Mouse (Mus musculus): Measurements from ENCODE around the gene Parp9.
A peak's percentile ranks its signal among the peaks of the same experiment; 100 is the strongest.
"Not testable (repeated sequence)": the region's sequence is repeated elsewhere in the genome, so short reads cannot be mapped to it uniquely, and the experiment has no call there.

Gene Parp9

GRCm38 (mm10) chr16:35938211-35939151 lies at the start of gene Parp9, which contains the start of gene Dtx3l:
Gene Parp9, plus strand, starts transcription at chr16:35938470.
Gene Dtx3l, minus strand, starts transcription at chr16:35939151.
- DNase-seq = peak; percentile 67

DNA sequence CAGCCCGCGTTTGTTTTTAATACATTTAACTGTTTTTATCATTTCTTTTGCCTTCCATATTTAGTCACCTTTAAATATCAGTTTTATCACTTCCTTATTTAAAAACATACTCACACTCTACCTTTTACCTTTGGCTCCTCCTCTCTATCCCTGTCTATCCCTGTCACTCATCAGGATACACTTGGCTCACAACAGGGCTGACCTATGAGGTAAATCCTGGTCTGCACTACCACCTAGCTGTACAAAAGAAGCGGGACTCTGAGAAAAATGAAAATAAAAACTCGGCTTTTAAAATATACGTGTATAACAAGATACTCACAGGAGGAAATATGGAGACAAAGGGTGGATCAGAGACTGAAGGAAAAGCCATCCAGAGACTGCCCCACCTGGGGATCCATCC lies 49.4 kb upstream of the Parp9 start:
- DNase-seq = no peak

- no peak for DNase-seq
These were observed 47.6 kb upstream of the Parp9 start for GRCm38 (mm10) chr16:35890645-35891044.

GRCm38 (mm10) chr16:35891603-35892002 lies 46.7 kb upstream of the Parp9 start:
- DNase-seq = not testable (repeated sequence)

- no peak for DNase-seq
These were observed 43.3 kb upstream of the Parp9 start for GRCm38 (mm10) chr16:35894997-35895396.

DNA sequence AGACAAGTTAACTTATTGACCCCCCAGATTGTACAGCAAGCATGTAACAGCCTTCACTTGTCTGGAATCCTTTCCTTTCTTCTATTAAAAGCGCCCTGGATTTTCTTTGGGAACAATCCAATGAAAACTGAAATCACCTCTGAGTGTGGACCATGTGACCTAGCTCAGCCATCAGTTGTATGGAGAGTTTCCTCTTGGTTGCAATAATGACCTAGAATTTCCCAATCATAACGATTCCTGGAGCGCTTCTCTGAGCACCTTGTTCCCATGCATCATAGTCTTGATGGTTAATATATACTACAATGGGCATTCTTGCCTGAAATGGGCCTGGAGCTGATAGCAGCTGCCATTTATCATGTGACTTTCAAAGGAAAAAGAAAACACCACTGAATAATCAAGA lies 37.7 kb upstream of the Parp9 start:
- DNase-seq = no peak

- DNase-seq = no peak
These were observed 35.1 kb upstream of the Parp9 start for GRCm38 (mm10) chr16:35903014-35903640.

- no peak for DNase-seq
These were observed 34.0 kb upstream of the Parp9 start for GRCm38 (mm10) chr16:35904121-35904736.

GRCm38 (mm10) chr16:35905355-35905754 lies 32.9 kb upstream of the Parp9 start:
- no peak for DNase-seq

GRCm38 (mm10) chr16:35905819-35906485 lies 32.3 kb upstream of the Parp9 start:
- DNase-seq = no peak

DNA sequence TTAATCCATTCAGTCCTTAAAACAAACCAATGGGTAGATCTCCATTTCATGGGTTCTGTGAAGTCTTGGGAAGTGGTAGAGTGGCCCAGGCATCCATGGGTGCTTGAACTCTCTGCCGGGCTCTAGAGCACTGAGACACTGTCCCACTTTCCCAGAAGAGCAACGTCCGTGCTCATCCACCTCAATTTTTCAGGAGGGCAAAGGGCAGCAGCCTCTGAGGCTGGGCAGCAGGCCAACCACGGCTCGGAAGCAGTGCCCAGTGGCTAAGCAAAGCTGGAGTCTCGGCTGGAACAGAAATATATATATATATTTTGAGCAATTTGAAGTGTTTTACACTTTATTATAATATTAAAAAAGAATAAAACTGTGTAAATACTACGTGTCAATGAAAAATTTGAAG lies 31.4 kb upstream of the Parp9 start:
- no peak for DNase-seq

DNA sequence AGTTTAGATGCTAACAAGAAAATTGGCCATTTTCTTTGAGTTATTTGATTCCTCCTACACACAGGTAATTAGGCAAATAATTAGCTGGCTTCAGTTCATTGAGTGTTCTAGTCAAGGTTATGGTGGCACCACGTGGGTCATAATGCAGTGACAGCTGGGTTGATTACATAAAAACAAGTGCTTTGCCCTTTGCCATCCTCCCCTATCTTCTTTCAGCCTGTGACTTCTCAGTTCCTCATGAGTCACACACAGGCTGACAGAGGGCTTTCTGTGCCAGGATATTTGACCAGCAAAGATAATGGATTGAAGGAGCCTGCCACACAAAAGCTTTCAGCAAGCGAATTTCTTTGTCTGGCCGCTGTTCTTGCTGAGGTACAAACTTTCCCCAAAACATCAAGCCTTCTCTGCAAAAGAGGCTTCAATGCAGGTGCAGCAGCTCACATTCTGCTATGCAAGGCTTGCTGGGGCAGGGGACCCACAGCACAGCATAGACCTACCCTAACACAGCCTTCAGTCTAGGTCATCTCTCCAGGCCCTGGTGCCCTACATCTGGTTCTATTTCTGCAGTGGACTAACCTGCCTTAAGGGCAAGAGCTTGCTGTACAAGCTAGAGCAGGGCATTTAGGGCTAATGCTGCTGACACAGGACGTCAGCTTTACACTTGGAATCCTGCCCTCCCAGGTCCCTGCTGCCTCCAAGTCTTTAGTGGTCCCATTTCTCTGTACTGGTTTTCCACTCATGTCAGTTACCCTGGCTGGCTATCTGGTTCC lies 30.7 kb upstream of the Parp9 start:
- no peak for DNase-seq

DNA sequence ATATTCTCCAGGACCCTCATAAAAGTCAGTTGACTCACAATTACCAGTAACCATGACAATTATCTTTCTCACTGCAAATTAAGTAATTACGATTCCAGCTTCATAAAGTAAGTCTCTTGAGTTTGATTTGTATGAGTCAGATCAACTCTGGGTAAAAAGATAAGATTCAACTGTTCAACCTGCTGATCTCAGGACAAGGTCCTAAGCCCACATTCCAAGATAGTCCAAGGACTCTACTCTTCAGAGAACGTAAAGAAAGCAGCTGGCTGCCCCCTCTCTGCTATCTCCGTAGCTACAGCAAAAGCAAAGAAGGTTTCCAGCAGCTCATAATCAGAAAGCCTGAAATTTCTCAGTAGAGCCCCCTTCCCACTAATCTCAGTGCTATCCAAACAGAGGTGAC lies 26.8 kb upstream of the Parp9 start:
- no peak for DNase-seq

DNA sequence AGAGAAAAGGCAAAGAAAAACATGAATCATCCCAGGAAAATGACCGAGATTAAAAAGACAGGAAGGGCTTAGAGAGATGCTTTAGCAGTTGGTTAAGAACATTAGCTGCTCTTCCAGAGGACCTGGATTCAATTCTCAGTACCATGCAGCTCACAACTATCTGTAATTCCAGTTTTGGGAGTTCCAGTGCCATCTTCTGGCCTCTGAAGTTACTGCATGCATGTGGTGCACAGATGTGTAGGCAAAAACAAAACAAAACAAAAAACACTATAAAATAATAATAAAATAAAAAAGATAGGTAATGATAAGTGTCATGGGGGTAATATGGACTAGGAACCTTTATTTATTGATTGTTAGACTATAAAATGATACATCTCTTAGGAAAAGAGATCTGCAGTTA lies 24.7 kb upstream of the Parp9 start:
- peak; percentile 10 for DNase-seq

DNA sequence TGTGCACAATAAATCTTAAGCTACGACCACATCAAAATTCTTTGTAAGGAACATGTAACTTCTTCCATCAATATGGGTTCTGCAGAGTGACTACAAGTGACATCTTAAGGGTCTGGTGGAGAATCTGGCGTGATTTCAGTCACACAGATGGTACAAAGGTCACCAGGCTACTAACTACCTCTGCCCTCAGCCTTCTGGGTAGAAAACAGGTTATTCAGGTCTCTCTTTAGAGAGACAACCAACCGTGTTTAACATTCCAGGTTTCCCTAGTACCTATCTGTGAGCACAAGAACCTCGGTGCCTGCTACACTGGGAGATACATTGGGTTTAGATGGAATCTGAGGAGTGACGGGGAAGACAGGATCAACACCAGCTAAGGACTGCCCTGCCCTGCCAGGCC lies 24.0 kb upstream of the Parp9 start:
- DNase-seq = no peak

DNA sequence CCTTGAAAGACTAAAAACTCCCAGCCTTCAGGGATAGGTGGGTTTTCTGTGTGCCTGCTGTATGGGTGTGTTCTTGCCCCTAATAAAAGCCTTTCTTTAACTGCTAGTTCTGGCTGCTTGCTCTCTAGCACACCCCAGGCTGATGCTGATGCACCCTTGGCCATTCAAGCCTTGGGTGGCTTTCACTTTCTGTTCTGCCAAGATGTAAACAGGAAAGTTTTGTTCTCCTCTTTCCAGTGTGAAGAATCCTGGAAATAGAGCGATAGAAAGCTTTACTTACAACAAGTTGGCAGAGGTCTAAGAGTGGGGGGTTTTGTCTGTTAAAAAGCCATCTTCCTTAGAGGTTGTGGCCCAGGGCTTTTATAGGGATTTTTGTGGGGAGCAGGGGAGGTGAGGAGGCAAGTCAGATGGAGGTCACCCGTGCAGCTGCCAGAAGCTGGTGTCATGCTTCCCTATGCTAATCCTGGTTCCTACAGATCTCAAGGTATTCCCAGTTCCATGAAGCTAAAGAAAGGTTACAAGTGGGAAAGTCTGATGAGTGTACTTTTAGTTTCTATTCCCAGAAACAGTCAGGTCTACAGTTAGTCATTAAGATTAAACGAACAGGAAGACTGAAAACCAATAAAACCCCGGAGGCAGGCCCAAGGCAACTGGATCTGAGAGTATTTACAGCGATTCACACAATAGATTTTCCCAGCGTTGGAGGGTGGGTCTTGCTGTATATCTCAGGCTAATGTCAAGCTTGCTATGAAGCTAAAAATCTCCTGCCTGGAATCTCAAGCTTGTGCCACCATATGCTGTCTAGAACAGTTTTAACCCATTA lies 19.3 kb upstream of the Parp9 start:
- peak; percentile 18 for DNase-seq

GRCm38 (mm10) chr16:35921676-35922235 lies 16.5 kb upstream of the Parp9 start:
- DNase-seq = no peak

DNA sequence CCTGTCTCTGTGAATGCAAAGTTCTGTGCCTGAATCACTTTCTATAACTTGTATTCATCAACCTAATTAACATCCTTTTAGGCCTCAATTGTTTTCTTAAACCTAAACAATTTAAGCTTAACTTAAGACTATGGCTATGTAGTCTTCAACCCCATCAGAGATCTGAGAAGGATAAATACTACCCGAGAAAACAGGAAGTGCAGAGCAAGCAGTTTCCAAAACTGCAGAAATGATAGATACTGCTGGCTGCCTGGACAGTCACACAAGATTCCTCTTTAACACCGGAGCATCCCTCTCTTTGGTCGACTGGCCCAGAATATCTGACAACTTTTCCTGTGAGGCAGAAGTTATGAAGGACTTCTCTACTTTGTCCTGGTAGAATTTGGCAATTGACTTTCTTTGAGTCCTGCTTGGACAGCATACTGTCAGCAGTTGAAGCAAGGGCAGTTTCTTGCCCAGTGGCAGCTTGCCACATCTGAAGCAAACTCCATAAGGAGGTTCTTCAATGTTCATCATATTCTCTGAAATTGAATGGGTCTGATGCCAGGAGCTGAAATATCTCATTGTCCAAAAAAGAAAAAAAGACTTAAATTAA lies 15.9 kb upstream of the Parp9 start:
- DNase-seq = no peak

GRCm38 (mm10) chr16:35923546-35924198 lies 14.6 kb upstream of the Parp9 start:
- DNase-seq = no peak

DNA sequence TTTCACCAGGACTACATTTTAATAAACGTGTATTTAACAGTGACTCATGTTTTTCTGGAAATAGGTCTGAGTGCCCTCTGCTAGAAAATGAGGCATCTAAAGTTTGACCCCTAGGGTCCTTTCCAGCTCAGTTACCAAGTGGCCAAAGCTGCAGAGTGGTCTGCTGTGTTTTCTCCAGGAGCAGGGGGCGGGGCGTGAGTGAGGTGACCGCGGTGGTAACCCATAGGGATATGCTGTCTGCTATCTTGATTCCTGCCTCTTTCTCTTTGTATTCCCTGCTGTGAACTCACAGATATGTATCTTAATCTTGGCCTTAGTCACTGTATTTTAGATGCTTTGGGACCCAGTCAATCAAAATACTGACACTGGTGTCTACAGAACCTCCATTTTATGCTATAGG lies 13.9 kb upstream of the Parp9 start:
- no peak for DNase-seq
